Mouse (Mus musculus) layer of hippocampus, adult 18-20 months (tissue): ENCODE measurements at regions not wholly inside any gene's neighbourhood (a gene's known extent, or its start where the extent isn't known, plus 50 kb on each side); places are given as distances from the start of the nearest gene placed in this dataset.

ENCODE experiments used
- DNase-seq, 2 experiments: peaks; one replicate each; pipeline ENCODE4 v3.0.0; 2022; ENCODE audit warnings: low spot score in 2 of 2

- no peak for DNase-seq
These were observed 612.0 kb downstream of the Ipmk start for GRCm38 (mm10) chr10:71959584-71959983.

GRCm38 (mm10) chr10:71960422-71961089, 613.0 kb downstream of the Ipmk start:
- DNase-seq = no peak

DNA sequence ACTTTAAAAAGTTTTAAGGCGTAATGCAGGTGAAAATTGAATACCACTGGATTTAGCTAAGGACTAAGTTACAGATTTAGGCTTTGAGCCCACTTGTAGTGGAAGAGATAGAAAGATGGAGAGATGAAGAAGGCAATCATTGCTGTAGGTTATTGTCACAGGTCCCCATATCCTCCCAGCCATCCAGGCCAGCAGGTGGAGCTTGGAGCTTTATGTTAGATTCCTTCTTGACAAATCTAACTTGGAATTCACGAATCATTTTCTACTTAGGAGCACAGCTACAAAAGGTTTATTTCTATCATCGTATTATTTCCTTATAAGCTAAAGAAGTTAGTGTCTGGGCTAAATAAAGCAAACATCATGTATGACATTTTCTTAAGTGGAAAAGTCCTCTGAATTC, 630.5 kb downstream of the Ipmk start:
- peak; percentile 21 to 31 for DNase-seq

GRCm38 (mm10) chr10:72002875-72003720, 651.5 kb upstream of the Zwint start:
- DNase-seq = no peak
